Mouse (Mus musculus) limb, embryonic 12.5 days (tissue): ENCODE results near the gene Ripor1. TPM values are rescaled to one million over a fixed set of nuclear protein-coding genes. Genes with fewer than 3 reads are reported as not detected.
A peak's percentile ranks its signal among the peaks of the same experiment; 100 is the strongest.
"Not testable (repeated sequence)": the region's sequence is repeated elsewhere in the genome, so short reads cannot be mapped to it uniquely, and the experiment has no call there.

Source experiments
- ATAC-seq: fragments of 200-750 bp; cut with Nextera tagmentation; 2 replicates; pipeline ENCODE4 v1.8.0; 2017; ENCODE audit warnings: low read depth, moderate TSS enrichment; ENCODE audit not compliant: insufficient number of reproducible peaks, insufficient read depth, low FRiP score, low TSS enrichment
- H3K27ac ChIP-seq: fragments of 300-500 bp; sonication (generic); 2 replicates; pipeline ENCODE4 v1.5.1; 2016; ENCODE audit warnings: mild to moderate bottlenecking, moderate library complexity
- H3K27me3 ChIP-seq: fragments of 300-500 bp; sonication (generic); 2 replicates; pipeline ENCODE4 v1.6.1; 2016; ENCODE audit warnings: mild to moderate bottlenecking, moderate library complexity
- H3K36me3 ChIP-seq: fragments of 300-500 bp; sonication (generic); 2 replicates; pipeline ENCODE4 v1.6.1; 2016; ENCODE audit warnings: mild to moderate bottlenecking, moderate library complexity
- H3K4me1 ChIP-seq: fragments of 300-500 bp; sonication (generic); replicated peaks from 2 replicates; pipeline ENCODE4 v1.6.1; 2016
- H3K4me2 ChIP-seq: fragments of 300-500 bp; sonication (generic); 2 replicates; pipeline ENCODE4 v1.6.1; 2016; ENCODE audit warnings: mild to moderate bottlenecking, moderate library complexity
- H3K4me3 ChIP-seq: fragments of 300-500 bp; sonication (generic); replicated peaks from 2 replicates; pipeline ENCODE4 v1.5.1; 2016; ENCODE audit warnings: mild to moderate bottlenecking
- H3K9ac ChIP-seq: fragments of 300-500 bp; sonication (generic); replicated peaks from 2 replicates; pipeline ENCODE4 v1.6.1; 2016; ENCODE audit warnings: mild to moderate bottlenecking, moderate library complexity
- H3K9me3 ChIP-seq: fragments of 300-500 bp; sonication (generic); 2 replicates; pipeline ENCODE4 v1.6.1; 2016; ENCODE audit warnings: mild to moderate bottlenecking, moderate library complexity
- WGBS: fragments of 180-500 bp; shearing (Covaris S2); methylation state at CpG from one replicate; pipeline ENCODE4 v1.1.7; 2016; 5-methylcytosine and 5-hydroxymethylcytosine counted together
- polyA plus RNA-seq: library from polyadenylated mRNA; unstranded; fragments of >200 nt; fragmentation: Nextera tagmentation; extraction: Ambion mirVana; gene quantifications from 2 replicates; pipeline ENCODE4 v1.2.1, GENCODE M21; 2016

The Ripor1 gene
- 11.3 and 16.8 TPM in 2 replicates for polyA plus RNA-seq

GRCm38 (mm10) chr8:105604804-105605381 is at the start of gene Ripor1:
Gene Ripor1 (plus strand): TSS chr8:105605255.
- WGBS = 1% methylated on average over 35 of the region's 42 CpGs
- no peaks in the 10 kb centered on the region for H3K36me3 ChIP-seq

DNA sequence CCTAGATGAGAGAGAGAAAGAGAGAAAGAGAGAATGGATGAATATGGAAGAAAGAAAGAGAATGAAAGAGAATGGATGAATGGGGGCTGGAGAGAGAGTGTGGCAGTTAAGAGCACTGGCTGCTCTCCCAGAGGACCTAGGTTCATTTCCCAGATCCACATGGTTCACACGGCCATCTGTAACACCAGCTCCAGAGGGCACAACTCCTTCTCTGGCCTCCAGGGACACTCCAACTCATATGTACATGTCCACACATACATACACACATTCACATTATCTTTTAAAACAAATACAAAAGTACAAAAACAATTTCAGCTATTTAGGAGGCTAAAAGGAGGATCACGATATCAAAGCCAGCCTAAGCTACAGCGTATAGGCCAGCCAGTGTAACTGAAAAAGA is 42.2 kb upstream of the Ripor1 start:
- peaks cover 6% of the 10 kb centered on the region for H3K27me3 ChIP-seq
- WGBS = 87% methylated on average over 3 of the region's 3 CpGs
- no peak for ATAC-seq
- H3K27ac ChIP-seq = no peak overlapping the region
- peaks cover 13% of the 10 kb centered on the region for H3K4me1 ChIP-seq
- H3K4me3 ChIP-seq = no peak overlapping the region
- no peaks in the 10 kb centered on the region for H3K9me3 ChIP-seq
- peaks cover 10% of the 10 kb centered on the region; the same call in 1 of the 2 replicates for H3K36me3 ChIP-seq
- no peak overlapping the region for H3K4me2 ChIP-seq
- H3K9ac ChIP-seq = no peak overlapping the region

More at GRCm38 (mm10) chr8:105604804-105605381, at the start of gene Ripor1:
- Histone ChIP-seq H3K9ac (peak within 1 kb of the TSS; percentile 87), H3K27me3 (no peaks in the 10 kb centered on the region), H3K27ac (peak within 1 kb of the TSS; percentile 84), H3K9me3 (no peaks in the 10 kb centered on the region), H3K4me1 (peaks cover 28% of the 10 kb centered on the region), H3K4me3 (peak within 1 kb of the TSS; percentile 78), H3K4me2 (peak within 1 kb of the TSS; percentile 91)
- ATAC-seq = peak; percentile 61

DNA sequence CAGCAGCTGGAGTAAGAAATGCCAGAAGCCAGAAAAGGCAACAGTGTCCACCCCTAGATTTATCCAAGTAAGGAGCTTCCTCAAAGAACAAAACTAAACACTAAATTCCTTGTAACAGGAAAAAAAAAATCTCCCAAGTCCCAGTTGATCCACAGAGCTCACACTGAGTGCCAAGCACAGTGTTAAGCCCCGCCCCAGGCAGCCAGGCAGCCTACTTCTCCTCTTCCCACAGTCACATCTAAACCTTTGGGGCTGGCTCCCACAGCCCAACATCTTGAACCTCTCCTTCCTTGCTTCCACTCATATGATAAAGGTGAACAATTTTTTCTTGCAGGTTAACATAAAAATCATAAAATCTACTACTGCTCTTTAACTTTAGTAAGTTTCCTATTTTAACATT is 41.2 kb upstream of the Ripor1 start:
- Histone ChIP-seq H3K36me3 (peaks cover 10% of the 10 kb centered on the region; the same call in 1 of the 2 replicates), H3K9me3 (no peaks in the 10 kb centered on the region), H3K4me3 (no peak overlapping the region), H3K27ac (no peak overlapping the region), H3K9ac (no peak overlapping the region), H3K4me2 (no peak overlapping the region), H3K4me1 (peaks cover 13% of the 10 kb centered on the region), H3K27me3 (peaks cover 6% of the 10 kb centered on the region)
- ATAC-seq = no peak
- WGBS = 88% methylated on average over 1 of the region's 1 CpGs

DNA sequence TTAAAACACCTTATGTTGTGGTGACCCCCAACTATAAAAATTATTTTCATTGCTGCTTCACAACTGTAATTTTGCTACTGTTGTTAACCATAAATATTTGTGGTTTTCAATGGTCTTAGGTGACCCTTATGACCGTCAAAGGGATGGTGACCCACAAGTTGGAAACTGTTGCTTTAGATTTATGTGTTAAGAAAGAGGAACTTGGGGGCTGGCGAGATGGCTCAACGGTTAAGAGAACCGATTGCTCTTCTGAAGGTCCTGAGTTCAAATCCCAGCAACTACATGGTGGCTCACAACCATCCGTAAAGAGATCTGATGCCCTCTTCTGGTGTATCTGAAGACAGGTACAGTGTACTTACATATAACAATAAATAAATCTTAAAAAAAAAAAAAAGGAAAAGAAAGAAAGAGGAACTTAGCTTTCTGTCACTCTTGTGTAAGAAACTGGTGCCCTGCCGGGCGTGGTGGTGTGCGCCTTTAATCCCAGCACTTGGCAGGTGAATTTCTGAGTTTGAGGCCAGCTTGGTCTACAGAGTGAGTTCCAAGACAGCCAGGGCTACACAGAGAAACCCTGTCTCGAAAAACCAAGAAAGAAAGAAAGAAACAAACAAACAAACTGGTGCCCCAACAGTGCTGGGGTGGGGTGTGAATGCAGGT is 40.4 kb upstream of the Ripor1 start:
- 83% methylated on average over 9 of the region's 9 CpGs for WGBS
- not testable (repeated sequence) for H3K9me3 ChIP-seq, H3K27ac ChIP-seq, ATAC-seq, H3K36me3 ChIP-seq, H3K27me3 ChIP-seq
- H3K4me2 ChIP-seq = peak overlapping the region; percentile 88
- H3K4me3 ChIP-seq = peak overlapping the region; percentile 85
- H3K4me1 ChIP-seq = peaks cover 13% of the 10 kb centered on the region
- peak overlapping the region; percentile 82 for H3K9ac ChIP-seq

DNA sequence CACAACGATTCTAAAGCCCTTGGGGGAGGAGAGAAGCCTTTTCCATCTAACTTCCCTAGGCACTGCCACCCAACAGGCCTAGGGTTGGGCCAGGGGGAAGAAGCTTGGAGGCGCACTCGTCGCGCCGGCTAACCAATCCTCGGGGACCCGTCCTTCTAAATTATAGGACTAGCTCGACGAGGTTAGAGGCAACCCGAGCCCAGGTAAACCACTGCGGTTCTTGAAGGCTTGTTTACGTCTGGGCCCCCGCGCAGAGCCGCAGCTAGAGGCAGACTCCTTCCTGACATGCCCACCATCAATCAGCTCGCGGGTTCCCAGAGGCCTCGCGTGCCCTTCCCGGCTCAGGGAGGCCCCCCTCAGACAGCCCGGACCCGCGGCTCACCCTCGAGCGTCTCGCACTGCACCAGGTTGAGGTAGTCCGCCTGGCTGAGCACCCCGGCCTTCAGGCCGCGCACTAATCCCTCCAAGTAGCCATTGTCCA is 39.6 kb upstream of the Ripor1 start:
- peak; percentile 69 for ATAC-seq
- H3K4me3 ChIP-seq = peak overlapping the region; percentile 85
- peak overlapping the region; percentile 88 for H3K4me2 ChIP-seq
- H3K27ac ChIP-seq = peak overlapping the region; percentile 69
- under 1% methylated on average over 31 of the region's 31 CpGs for whole genome bisulfite sequencing
- H3K9ac ChIP-seq = peak overlapping the region; percentile 82
- H3K4me1 ChIP-seq = peaks cover 13% of the 10 kb centered on the region
- no peaks in the 10 kb centered on the region for H3K9me3 ChIP-seq
- H3K27me3 ChIP-seq = peaks cover 6% of the 10 kb centered on the region
- H3K36me3 ChIP-seq = peaks cover 6% of the 10 kb centered on the region; the same call in 1 of the 2 replicates

GRCm38 (mm10) chr8:105565952-105566702 is 38.9 kb upstream of the Ripor1 start, which contains the start of gene Atp6v0d1:
Gene Atp6v0d1 (minus strand): TSS chr8:105566047.
- peak; percentile 97 for ATAC-seq
- Histone ChIP-seq H3K36me3 (0 out of 2 replicates have a peak, but pooled peaks cover 4% of the 10 kb centered on the region), H3K27ac (peak within 1 kb of the TSS; percentile 69), H3K27me3 (peaks cover 6% of the 10 kb centered on the region), H3K9me3 (no peaks in the 10 kb centered on the region), H3K9ac (peak within 1 kb of the TSS; percentile 82), H3K4me1 (peaks cover 13% of the 10 kb centered on the region), H3K4me3 (peak within 1 kb of the TSS; percentile 85), H3K4me2 (peak within 1 kb of the TSS; percentile 88)
- 3% methylated on average over 53 of the region's 53 CpGs for WGBS

- Histone ChIP-seq H3K36me3 (0 out of 2 replicates have a peak, but pooled peaks cover 3% of the 10 kb centered on the region), H3K9ac (peak overlapping the region; percentile 62), H3K9me3 (no peaks in the 10 kb centered on the region), H3K27me3 (peaks cover 6% of the 10 kb centered on the region), H3K4me1 (peaks cover 13% of the 10 kb centered on the region), H3K4me3 (peak overlapping the region; percentile 85), H3K4me2 (peak overlapping the region; percentile 88), H3K27ac (no peak overlapping the region)
- WGBS = 27% methylated on average over 27 of the region's 27 CpGs
- peak; percentile 12; the same call in 1 of the 2 replicates for ATAC-seq
These were observed 38.1 kb upstream of the Ripor1 start for GRCm38 (mm10) chr8:105566703-105567595.

- H3K9ac ChIP-seq = no peak overlapping the region
- no peak overlapping the region for H3K4me3 ChIP-seq
- 86% methylated on average over 9 of the region's 9 CpGs for WGBS
- H3K4me2 ChIP-seq = no peak overlapping the region
- peaks cover 5% of the 10 kb centered on the region for H3K4me1 ChIP-seq
- no peaks in the 10 kb centered on the region for H3K36me3 ChIP-seq
- H3K27ac ChIP-seq = no peak overlapping the region
- H3K9me3 ChIP-seq = no peaks in the 10 kb centered on the region
- ATAC-seq = no peak
- H3K27me3 ChIP-seq = peaks cover 6% of the 10 kb centered on the region
These were observed 33.2 kb upstream of the Ripor1 start for GRCm38 (mm10) chr8:105571810-105572209.

DNA sequence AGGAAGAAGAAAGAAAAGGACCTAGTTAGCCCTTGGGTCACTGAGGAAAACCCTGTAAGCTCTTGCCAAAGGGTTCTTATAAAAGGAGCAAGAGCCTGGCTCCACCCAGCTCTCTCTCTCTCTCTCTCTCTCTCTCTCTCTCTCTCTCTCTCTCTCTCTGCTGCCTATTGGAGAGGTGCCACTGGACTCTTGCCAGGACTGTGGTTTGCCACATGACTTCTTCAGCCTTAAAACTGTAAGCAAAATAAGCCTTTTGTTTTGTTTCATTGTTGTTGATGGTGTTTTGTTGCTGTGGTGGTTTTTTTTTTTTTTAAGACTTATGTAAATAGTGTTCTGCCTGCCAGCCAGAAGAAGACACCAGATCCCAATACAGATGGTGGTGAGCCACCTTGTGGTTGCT is 31.6 kb upstream of the Ripor1 start:
- no peak overlapping the region for H3K27ac ChIP-seq
- no peaks in the 10 kb centered on the region for H3K9me3 ChIP-seq
- H3K4me1 ChIP-seq = no peaks in the 10 kb centered on the region
- H3K9ac ChIP-seq = no peak overlapping the region
- no peak overlapping the region for H3K4me2 ChIP-seq
- H3K27me3 ChIP-seq = no peaks in the 10 kb centered on the region
- ATAC-seq = no peak
- H3K36me3 ChIP-seq = no peaks in the 10 kb centered on the region
- H3K4me3 ChIP-seq = no peak overlapping the region

GRCm38 (mm10) chr8:105574741-105575140 is 30.3 kb upstream of the Ripor1 start:
- Histone ChIP-seq H3K9ac (no peak overlapping the region), H3K4me1 (no peaks in the 10 kb centered on the region), H3K4me3 (no peak overlapping the region), H3K9me3 (no peaks in the 10 kb centered on the region), H3K36me3 (no peaks in the 10 kb centered on the region), H3K4me2 (no peak overlapping the region), H3K27ac (no peak overlapping the region), H3K27me3 (no peaks in the 10 kb centered on the region)
- whole genome bisulfite sequencing = 41% methylated on average over 6 of the region's 6 CpGs
- ATAC-seq = no peak
